Mouse (Mus musculus) E14TG2a.4 (cell line): ENCODE measurements around the gene Tbc1d8b.
A peak's percentile ranks its signal among the peaks of the same experiment; 100 is the strongest.

Source experiments
- H3K27me3 ChIP-seq: 2 replicates; pipeline ENCODE4 v1.6.1; 2014; ENCODE audit warnings: low read length, control low read depth; ENCODE audit not compliant: insufficient read depth
- H3K36me3 ChIP-seq: 2 replicates; pipeline ENCODE4 v1.6.1; 2014; ENCODE audit warnings: low read length, control low read depth; ENCODE audit not compliant: insufficient read depth
- H3K4me1 ChIP-seq: replicated peaks from 2 replicates; pipeline ENCODE4 v1.6.1; 2014; ENCODE audit warnings: low read depth, low read length, control low read depth
- H3K4me3 ChIP-seq: replicated peaks from 2 replicates; pipeline ENCODE4 v1.5.1; 2014; ENCODE audit warnings: mild to moderate bottlenecking, low read length
- H3K9me3 ChIP-seq: 2 replicates; pipeline ENCODE4 v1.6.1; 2014; ENCODE audit warnings: low read length, control low read depth
- CTCF ChIP-seq: conservative IDR thresholded peaks from 2 replicates; pipeline ENCODE4 v1.5.1; 2014; ENCODE audit warnings: low read length
- NANOG ChIP-seq: IDR thresholded peaks from 2 replicates; pipeline ENCODE4 v1.6.1; 2014; ENCODE audit warnings: borderline replicate concordance, low read length, mixed read lengths
- POU5F1 ChIP-seq: IDR thresholded peaks from 2 replicates; pipeline ENCODE4 v1.6.1; 2014; ENCODE audit warnings: low read length, borderline replicate concordance

Tbc1d8b gene

GRCm38 (mm10) chrX:139775084-139775612 lies 90.4 kb downstream of the Tbc1d8b start:
- H3K9me3 ChIP-seq: no peaks in the 10 kb centered on the region
- H3K27me3 ChIP-seq: no peaks in the 10 kb centered on the region
- H3K4me3 ChIP-seq: 0 out of 2 replicates have a peak overlapping the region, but pooled peaks have one; percentile 29
- peaks cover 50% of the 10 kb centered on the region for H3K4me1 ChIP-seq
- TF ChIP-seq CTCF (no peak), NANOG (no peak), POU5F1 (no peak)
- peaks cover 18% of the 10 kb centered on the region for H3K36me3 ChIP-seq

- Histone ChIP-seq H3K4me3 (no peak overlapping the region), H3K27me3 (no peaks in the 10 kb centered on the region), H3K36me3 (peaks cover 23% of the 10 kb centered on the region), H3K9me3 (no peaks in the 10 kb centered on the region), H3K4me1 (peaks cover 64% of the 10 kb centered on the region)
- TF ChIP-seq POU5F1 (no peak), NANOG (0 out of 2 replicates have a peak, but pooled peaks have one; percentile 46)
Observed at GRCm38 (mm10) chrX:139777357-139777756, 92.6 kb downstream of the Tbc1d8b start.

- peaks cover 74% of the 10 kb centered on the region for H3K4me1 ChIP-seq
- no peaks in the 10 kb centered on the region for H3K27me3 ChIP-seq
- peaks cover 23% of the 10 kb centered on the region for H3K36me3 ChIP-seq
- no peaks in the 10 kb centered on the region for H3K9me3 ChIP-seq
- no peak overlapping the region for H3K4me3 ChIP-seq
- no peak for TF ChIP-seq NANOG
- no peak for TF ChIP-seq CTCF
- TF ChIP-seq POU5F1: no peak
Observed at GRCm38 (mm10) chrX:139778886-139779285, 94.1 kb downstream of the Tbc1d8b start.

GRCm38 (mm10) chrX:139779401-139779800 lies 94.6 kb downstream of the Tbc1d8b start:
- Histone ChIP-seq H3K36me3 (peaks cover 23% of the 10 kb centered on the region), H3K27me3 (no peaks in the 10 kb centered on the region), H3K4me1 (peaks cover 75% of the 10 kb centered on the region), H3K4me3 (no peak overlapping the region), H3K9me3 (no peaks in the 10 kb centered on the region)
- TF ChIP-seq POU5F1 (no peak), NANOG (no peak), CTCF (no peak)

- peaks cover 23% of the 10 kb centered on the region for H3K36me3 ChIP-seq
- H3K4me1 ChIP-seq: peaks cover 81% of the 10 kb centered on the region
- TF ChIP-seq CTCF (no peak), NANOG (no peak), POU5F1 (no peak)
- no peaks in the 10 kb centered on the region for H3K9me3 ChIP-seq
- H3K27me3 ChIP-seq: no peaks in the 10 kb centered on the region
- H3K4me3 ChIP-seq: peak overlapping the region; percentile 74
Observed at GRCm38 (mm10) chrX:139780988-139781387, 96.2 kb downstream of the Tbc1d8b start.

GRCm38 (mm10) chrX:139781563-139781962 lies 96.8 kb downstream of the Tbc1d8b start:
- Histone ChIP-seq H3K4me3 (peak overlapping the region; percentile 74), H3K36me3 (peaks cover 23% of the 10 kb centered on the region), H3K4me1 (peaks cover 80% of the 10 kb centered on the region), H3K9me3 (no peaks in the 10 kb centered on the region), H3K27me3 (no peaks in the 10 kb centered on the region)
- no peak for TF ChIP-seq POU5F1
- no peak for TF ChIP-seq NANOG
- TF ChIP-seq CTCF: no peak

DNA sequence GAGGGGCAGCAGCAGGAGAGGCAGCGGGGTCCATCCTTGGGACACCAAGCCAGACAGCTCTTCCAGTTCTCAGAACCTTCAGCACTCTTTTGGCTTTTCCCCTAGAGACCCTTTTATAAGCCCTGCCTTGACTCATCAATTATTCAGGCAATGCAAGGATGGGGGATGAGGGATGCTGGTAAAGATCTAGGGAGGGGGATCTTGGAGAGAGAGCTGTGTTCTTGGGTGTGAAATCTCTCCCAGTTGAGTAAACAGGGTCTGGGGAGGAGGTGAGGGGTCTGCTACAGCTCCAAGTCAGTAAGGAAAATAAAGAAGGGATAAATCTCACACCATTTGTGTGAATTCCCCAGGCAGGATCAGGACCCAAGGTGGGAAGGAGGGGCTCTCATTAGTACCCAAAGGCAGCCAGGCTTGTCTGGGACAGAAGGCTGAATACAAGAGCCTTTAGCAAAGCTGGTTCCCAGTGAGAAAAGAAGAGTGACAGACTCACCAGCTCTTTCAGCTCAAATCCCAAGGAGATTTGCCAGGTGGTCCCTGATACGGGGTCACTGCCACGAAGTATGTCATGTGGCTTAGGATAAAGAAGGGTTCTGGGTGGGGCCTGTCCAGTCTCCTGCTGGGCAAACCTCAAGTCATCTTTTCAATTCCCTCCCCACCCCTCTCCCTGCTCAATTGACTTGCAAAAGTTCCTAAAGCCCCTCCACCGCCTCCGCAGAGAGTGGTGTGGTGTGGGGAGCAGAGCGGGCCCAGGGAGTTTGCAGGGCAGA lies 97.7 kb downstream of the Tbc1d8b start, which contains the start of gene Ripply1:
Gene Ripply1, minus strand, starts transcription at position 76 of the 767 bp plus-strand sequence.
- no peaks in the 10 kb centered on the region for H3K9me3 ChIP-seq
- TF ChIP-seq CTCF: no peak
- no peak for TF ChIP-seq NANOG
- TF ChIP-seq POU5F1: no peak
- H3K27me3 ChIP-seq: no peaks in the 10 kb centered on the region
- H3K36me3 ChIP-seq: peaks cover 23% of the 10 kb centered on the region
- H3K4me3 ChIP-seq: peak within 1 kb of the TSS; percentile 74
- H3K4me1 ChIP-seq: peaks cover 71% of the 10 kb centered on the region

- Histone ChIP-seq H3K4me1 (peaks cover 66% of the 10 kb centered on the region), H3K4me3 (peak overlapping the region; percentile 45; the same call in 1 of the 2 replicates), H3K9me3 (no peaks in the 10 kb centered on the region), H3K36me3 (peaks cover 23% of the 10 kb centered on the region), H3K27me3 (no peaks in the 10 kb centered on the region)
- TF ChIP-seq NANOG: no peak
- no peak for TF ChIP-seq POU5F1
- TF ChIP-seq CTCF: no peak
Observed at GRCm38 (mm10) chrX:139783045-139783422, 98.2 kb downstream of the Tbc1d8b start.
